Mouse (Mus musculus) neural tube, embryonic 13.5 days (tissue): ENCODE data around the gene Fyn. TPM values are rescaled to one million over a fixed set of nuclear protein-coding genes. Genes with fewer than 3 reads are reported as not detected.

Experiments used
- polyA plus RNA-seq: library from polyadenylated mRNA; unstranded; fragments of >200 nt; fragmentation: Nextera tagmentation; extraction: Ambion mirVana; gene quantifications from 2 replicates; pipeline ENCODE4 v1.2.1, GENCODE M21; 2015

Gene Fyn
- polyA plus RNA-seq, 1 experiment from 2014 or later, result 74.9 TPM

Other genes with a start within 250 kb of the Fyn start
- gene Fam229b, start 234.9 kb upstream of the Fyn start, polyA plus RNA-seq, result 30.2 and 37.0 TPM in 2 replicates
- gene Tube1, start 234.9 kb upstream of the Fyn start, polyA plus RNA-seq, result 7.8 and 11.3 TPM in 2 replicates
- 0.65 and 0.81 TPM in 2 replicates for gene Ccn6, start 205.1 kb upstream of the Fyn start, polyA plus RNA-seq
- 4.8 and 5.0 TPM in 2 replicates for gene Traf3ip2, start 244.1 kb downstream of the Fyn start, polyA plus RNA-seq